Mouse (Mus musculus): ENCODE results near the gene Stxbp6.

Gene Stxbp6

GRCm38 (mm10) chr12:44996897-44997296, 77.6 kb downstream of the Stxbp6 start:
- no peak for DNase-seq (ENCODE audit: low read depth, low spot score)

GRCm38 (mm10) chr12:44996274-44996673, 78.2 kb downstream of the Stxbp6 start:
- no peak for DNase-seq (ENCODE audit: low read depth, low spot score)

GRCm38 (mm10) chr12:44993391-44993790, 81.1 kb downstream of the Stxbp6 start:
- DNase-seq (ENCODE audit: low read depth, low spot score): no peak

DNA sequence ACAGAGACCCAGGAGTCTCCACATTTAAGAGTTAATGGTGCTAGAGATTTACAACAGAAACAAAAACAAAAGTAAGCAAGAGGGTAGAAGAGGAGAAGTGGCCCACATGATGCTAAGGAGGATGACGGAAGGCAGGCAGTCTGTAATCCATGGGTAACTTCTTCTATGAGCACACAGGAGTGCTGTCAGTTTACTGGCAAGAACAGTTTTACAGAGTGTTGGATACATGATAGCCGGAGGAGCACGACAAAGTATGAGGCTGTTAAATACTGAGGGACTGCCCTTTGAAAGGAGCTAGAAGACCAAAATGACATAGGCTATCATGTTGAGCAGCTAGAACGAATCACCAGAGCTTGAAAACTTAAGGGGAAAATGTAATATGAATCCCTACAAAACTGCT, 81.7 kb downstream of the Stxbp6 start:
- DNase-seq (ENCODE audit: low read depth, low spot score): no peak

- no peak for DNase-seq (ENCODE audit: low read depth, low spot score)
Observed at GRCm38 (mm10) chr12:44990379-44990778, 84.1 kb downstream of the Stxbp6 start.

GRCm38 (mm10) chr12:44989011-44989410, 85.5 kb downstream of the Stxbp6 start:
- DNase-seq (ENCODE audit: low read depth, low spot score): no peak

- DNase-seq (ENCODE audit: low read depth, low spot score): no peak
Observed at GRCm38 (mm10) chr12:44987762-44988161, 86.7 kb downstream of the Stxbp6 start.

- DNase-seq (ENCODE audit: low read depth, low spot score): no peak
Observed at GRCm38 (mm10) chr12:44979316-44979848, 95.1 kb downstream of the Stxbp6 start.

GRCm38 (mm10) chr12:44975266-44975665, 99.2 kb downstream of the Stxbp6 start:
- no peak for DNase-seq (ENCODE audit: low read depth, low spot score)

DNA sequence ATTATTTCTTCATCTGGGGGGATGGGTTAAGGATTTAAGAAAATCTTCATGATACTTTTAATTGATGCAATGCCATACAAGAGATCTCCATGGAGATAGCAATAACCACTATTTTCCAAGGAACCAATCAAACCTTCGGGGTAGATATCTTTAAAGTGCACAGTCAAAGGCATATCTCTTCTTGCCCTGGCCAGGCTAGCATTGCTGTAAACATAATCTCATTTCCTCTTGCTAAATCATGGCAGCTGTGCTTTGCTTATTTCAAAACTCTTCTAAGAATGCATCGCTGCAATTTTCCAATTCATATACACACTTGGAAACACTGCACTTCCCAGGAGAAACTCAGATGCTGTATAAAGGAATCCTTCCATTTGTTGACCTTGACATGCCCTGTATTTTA, 103.0 kb downstream of the Stxbp6 start:
- no peak for DNase-seq (ENCODE audit: low read depth, low spot score)

DNA sequence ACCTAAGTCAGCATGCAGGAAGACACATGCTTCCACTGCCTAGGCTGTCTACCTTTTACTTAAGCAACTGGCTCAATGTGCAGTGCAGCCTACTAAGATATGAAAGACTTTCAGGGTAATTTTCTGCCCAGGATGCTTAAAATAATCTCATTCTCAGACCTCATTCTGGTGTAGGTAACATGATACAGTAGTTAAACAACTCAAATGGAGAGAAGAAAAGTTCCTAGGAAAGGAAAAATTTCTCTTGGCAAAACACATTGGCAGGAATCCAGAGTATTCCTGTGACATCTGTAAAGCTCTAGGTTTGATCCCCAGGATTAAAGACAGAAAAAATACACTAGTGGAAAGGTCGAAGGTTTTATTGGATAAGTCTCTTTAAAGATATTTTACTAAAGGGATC, 107.1 kb downstream of the Stxbp6 start:
- DNase-seq (ENCODE audit: low read depth, low spot score): no peak

DNA sequence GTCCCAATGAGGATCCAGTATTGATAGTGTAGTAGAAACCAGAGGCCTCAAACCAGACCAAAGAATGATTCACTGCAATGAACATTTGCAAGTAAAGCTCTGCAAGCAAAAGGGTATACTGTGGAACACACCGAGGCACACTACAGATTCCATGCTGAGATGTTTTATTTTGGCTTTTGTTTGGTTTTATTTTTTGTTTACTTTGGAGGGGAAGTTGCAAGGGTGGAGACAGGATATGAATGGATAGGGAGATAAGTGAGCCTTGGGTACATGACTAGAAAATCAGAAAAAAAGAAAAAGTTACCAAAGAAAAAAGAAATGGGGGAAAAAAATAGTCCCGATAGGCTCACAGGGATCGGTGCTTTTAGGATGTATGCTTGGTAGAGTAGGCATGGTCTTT, 117.0 kb downstream of the Stxbp6 start:
- no peak for DNase-seq (ENCODE audit: low read depth, low spot score)

- no peak for DNase-seq (ENCODE audit: low read depth, low spot score)
Observed at GRCm38 (mm10) chr12:44953121-44953520, 121.4 kb downstream of the Stxbp6 start.

DNA sequence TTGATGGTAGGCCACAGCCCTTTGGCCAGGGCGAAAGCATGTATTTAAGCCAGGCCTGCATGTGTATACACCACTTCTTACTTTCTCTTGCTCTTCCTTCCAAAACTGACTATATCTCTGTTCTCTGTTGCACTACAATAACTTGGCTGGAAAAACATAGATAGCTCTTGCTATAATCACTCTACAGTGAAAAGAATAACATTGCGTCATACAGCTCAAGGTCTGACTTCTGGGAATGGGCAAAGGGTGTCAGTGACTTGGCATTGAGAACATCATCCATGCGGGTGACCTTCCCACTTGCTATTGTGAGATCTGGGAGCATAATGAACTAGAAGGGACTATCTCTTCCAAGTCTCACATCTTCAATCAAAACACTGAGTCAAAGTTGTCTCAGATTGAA, 122.4 kb downstream of the Stxbp6 start:
- DNase-seq (ENCODE audit: low read depth, low spot score): no peak

DNA sequence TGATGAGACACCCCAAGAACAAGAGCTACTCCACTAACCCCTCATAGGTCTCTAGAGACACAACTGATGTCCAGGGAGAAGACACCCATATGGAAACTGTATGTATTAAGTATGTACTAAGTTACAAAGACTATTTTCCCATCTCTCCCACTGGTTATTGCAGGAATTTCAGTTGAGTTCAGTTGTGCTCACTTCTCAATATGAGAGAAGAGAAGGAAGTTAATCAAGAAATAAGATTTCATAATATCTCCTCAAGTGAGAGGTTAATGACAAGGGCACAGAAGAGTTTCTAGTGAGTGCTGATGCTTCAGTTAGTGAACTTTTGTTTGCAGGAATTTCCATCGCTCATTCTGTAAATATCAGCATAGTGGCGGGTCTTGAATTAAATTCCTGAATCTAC, 124.0 kb downstream of the Stxbp6 start:
- DNase-seq (ENCODE audit: low read depth, low spot score): no peak

- no peak for DNase-seq (ENCODE audit: low read depth, low spot score)
Observed at GRCm38 (mm10) chr12:44947823-44948222, 126.7 kb downstream of the Stxbp6 start.

DNA sequence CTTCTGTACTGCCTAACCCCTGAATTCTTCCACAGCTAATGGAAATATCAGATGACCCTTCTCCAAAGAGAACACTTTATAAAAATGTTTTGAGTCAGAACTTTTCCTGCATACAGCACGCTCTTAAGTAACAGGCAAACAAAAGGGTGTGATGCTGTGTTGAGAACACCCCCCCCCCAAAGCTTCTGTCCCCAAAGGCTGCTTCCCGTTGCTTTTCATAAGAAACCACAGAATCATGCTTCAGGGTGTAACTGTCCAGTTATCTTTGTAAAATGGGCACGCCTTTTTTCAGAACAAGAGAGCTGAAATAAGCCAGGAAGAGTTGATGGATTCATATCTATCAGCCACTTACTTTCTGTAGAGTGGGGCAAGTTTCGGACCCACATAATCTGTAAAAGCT, 134.2 kb downstream of the Stxbp6 start:
- DNase-seq (ENCODE audit: low read depth, low spot score): no peak

GRCm38 (mm10) chr12:44939106-44939505, 135.4 kb downstream of the Stxbp6 start:
- no peak for DNase-seq (ENCODE audit: low read depth, low spot score)

DNA sequence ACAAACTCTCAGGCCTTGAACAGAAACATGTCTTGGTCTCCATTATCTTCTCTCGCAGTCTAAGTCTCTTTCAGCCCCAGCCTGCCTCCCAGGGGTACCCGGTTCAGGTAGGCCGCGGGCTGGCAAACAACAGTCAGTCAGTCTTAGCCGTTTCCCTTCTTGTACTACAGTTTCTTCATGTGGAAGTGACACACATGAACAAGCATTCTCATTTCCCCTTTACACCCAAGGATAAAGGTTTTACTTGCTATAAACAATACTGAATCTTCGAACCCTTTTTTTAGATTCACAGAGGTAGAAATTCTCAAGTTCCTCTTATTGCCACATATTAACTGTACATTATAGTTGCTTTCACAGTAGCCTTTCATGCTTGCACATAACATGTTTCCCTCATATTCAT, 141.6 kb downstream of the Stxbp6 start:
- no peak for DNase-seq (ENCODE audit: low read depth, low spot score)

- DNase-seq (ENCODE audit: low read depth, low spot score): no peak
Observed at GRCm38 (mm10) chr12:44931716-44932115, 142.8 kb downstream of the Stxbp6 start.

DNA sequence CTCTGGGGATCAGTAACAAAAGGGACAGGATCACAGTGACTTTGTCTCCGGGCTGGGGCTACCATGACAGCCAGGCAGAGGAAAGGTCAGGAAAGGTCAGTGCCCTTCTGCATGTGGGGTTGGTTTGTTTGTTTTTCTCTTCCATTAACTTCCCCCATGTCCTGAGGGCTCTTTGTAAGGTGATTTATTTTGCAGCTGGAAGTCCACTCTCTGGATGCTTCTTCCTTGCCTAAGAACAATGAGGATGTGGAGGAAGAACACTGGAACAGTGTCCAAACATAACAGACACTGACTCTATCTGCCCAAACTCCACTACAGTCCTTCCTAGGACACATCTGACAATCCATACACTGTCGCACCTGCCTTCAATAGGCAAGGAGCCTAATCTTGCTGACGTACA, 146.1 kb downstream of the Stxbp6 start:
- peak; percentile 74 for DNase-seq (ENCODE audit: low read depth, low spot score)

- DNase-seq (ENCODE audit: low read depth, low spot score): peak; percentile 30
Observed at GRCm38 (mm10) chr12:44925901-44926300, 148.6 kb downstream of the Stxbp6 start.

- no peak for DNase-seq (ENCODE audit: low read depth, low spot score)
Observed at GRCm38 (mm10) chr12:44923273-44923672, 151.2 kb downstream of the Stxbp6 start.

DNA sequence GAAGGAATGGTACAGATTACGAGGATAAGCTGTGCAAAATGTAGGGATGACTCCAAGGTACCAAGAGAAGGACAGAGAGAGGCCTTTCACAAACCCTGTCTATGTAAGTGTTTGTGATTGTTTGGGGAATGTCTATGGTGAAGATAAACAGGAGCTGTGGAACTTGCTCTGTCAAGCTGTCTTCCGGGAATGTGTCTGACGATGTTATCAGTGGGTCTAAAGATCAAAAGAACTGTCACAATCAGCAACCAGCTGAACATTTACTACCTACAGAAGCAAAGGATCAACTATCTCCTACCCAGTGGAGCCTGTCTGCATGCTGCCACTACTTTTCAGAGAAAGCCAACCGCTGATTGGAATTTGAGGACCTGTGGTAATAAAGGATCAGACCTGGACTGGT, 152.3 kb downstream of the Stxbp6 start:
- no peak for DNase-seq (ENCODE audit: low read depth, low spot score)
